Mouse (Mus musculus) heart, postnatal 10 days (tissue): Measurements from ENCODE around the gene Fbxo21. TPM values are rescaled to one million over a fixed set of nuclear protein-coding genes. Genes with fewer than 3 reads are reported as not detected.
A peak's percentile ranks its signal among the peaks of the same experiment; 100 is the strongest.

Source experiments
- DNase-seq, 2 experiments: peaks; one replicate each; pipeline ENCODE4 v3.0.0; 2021
- intact Hi-C: fragments of 180-260 bp; cut with DNase I; formaldehyde crosslinking; loops from one replicate; pipeline ENCODE4 v1.15.1; 2025
- total RNA-seq, 2 experiments: library from RNA; stranded (reverse); gene quantifications; 2 replicates each; pipeline ENCODE4 v1.2.3; 2021

The Fbxo21 gene
- total RNA-seq = 10 to 100 TPM; 47.4 to 55.5 TPM

DNA sequence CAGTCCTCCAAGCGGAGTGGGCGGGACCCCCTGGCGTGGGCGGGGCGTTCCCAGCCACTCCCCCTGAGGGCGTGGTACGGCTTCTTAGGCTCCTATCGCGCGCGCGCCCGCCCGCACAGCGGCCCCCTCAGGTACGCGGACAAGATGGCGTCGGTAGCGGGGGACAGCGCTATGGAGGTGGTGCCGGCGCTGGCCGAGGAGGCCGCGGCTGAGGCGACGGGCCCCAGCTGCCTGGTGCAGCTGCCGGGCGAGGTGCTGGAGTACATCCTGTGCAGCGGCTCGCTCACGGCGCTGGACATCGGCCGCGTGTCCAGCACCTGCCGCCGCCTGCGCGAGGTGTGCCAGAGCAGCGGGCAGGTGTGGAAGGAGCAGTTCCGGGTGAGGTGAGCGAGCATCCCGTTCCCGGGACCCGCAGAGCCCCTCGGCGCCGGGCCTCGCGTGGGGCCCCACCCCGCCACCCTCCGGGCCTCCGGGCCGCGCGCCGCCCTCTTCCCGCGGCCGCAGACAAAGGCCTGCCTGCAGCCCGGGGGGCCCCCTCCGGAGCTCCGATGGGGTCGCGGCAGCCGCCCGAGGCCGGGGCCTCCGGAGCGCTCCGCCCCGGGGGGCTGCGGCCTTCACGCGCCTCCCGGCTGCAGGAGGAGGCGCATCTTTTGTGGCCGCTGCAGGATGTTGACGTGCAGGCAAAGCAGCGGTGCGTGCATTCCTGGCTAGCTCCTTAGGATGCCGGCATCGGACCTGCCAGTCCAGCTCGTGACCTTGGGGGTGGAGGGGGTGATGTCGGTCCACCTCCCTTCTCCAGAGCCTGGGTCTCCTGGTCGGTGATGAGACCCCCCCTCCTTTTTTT lies at the start of gene Fbxo21:
Fbxo21 (plus strand) TSS at position 74 of the 844 bp plus-strand sequence.
- DNase-seq = peak; percentile 97 to 98
- intact Hi-C loops = no loop called here

DNA sequence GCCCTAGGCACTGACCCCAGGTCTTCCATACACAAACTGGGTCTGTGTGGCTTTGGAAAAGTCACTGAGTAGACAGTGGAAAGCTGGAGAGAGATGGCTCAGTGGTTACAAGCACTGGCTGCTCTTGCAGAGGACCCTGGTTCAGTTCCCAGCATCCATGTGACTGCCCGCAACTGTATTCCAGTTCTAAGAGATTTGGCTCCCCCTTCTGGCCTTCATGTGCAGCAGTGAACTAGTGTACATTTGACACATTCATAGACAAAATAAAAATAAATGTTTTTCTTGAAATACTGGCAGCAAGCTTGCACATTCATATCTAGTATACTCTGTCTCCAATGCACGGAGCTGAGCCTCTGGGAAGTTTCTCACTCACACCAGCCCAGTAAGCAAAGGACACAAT lies 48.0 kb upstream of the Fbxo21 start:
- no peak for DNase-seq
- intact Hi-C loops = no loop called here

DNA sequence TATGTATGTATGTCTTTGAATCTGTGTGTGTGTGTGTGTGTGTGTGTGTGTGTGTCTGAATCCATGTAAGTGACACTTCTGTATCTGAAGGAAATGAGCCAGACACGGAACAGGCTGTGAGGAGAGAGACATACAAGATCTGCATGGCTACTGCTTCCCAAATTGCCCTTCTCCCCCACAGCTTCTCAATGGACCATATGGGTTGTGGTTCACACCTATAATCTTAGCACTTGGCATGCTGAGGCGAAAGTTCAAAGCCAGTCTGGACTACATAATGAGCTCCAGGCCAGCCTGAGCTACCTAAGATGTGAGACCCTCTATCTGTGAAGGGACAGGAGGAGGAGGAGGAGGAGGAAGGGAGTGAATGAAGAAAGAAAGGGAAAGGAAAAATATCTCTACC lies 44.3 kb upstream of the Fbxo21 start:
- no peak for DNase-seq
- intact Hi-C loops = loop anchor here (2.0 kb wide), 1 partner anchor 415 kb away; no protein-coding TSS in a partner anchor

DNA sequence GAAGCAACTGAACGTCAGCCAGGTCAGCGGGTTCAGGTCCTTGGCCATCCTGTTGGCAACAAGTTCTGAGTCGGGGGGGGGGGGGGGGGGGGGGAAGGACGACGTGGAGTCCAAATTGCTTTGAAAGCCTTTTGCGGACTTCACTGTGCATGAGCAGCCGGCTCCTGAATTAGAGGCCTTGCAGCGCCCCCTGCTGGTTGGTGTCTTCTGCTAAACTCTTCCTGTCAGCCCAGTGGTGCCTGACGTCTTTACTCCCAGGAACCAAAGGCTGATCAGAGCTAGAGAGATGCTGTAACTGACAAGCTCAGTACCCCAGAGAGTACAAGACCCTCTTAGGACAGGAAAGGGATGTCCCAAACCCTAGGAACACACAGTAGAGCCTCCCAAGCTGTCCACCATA lies 43.7 kb upstream of the Fbxo21 start:
- DNase-seq = peak; percentile 77 to 93
- intact Hi-C loops = loop anchor here (1.0 to 2.0 kb wide), 2 partner anchors 319 to 416 kb away; no protein-coding TSS in a partner anchor

DNA sequence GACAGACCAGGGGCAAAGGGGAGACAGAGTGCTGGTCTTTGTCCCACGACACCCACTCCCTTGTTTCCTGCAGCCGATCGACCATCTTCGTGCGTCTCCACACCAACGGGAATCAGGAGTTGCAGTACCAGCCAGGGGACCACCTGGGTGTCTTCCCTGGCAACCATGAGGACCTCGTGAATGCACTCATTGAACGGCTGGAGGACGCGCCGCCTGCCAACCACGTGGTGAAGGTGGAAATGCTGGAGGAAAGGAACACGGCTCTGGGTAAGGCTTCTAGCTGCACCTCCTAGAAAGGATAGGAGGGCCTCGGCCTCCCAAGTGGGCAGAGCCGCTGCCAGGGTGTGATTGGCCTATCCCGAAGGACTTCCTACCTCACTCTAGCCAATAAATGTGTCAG lies 40.2 kb upstream of the Fbxo21 start:
- intact Hi-C loops = no loop called here
- DNase-seq = no peak

DNA sequence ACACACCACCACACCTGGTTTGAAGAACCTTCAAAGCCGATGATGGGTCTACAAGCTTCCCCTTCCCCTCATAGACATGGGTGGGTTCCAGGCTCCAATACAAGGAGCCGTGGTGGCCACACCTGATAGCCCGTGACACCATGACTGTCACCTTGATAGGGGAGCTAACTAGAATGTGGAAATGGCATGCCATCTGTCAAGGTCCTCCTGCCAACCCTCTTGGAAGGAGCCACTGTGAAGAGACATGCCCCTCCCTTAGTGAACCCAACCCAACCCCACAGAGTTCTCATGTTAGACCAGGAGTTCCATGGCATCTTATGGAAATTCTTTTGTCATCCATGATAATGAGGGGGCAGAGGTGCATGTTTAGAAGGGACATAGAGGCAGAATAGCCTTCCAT lies 39.3 kb upstream of the Fbxo21 start:
- intact Hi-C loops = no loop called here
- DNase-seq = no peak

DNA sequence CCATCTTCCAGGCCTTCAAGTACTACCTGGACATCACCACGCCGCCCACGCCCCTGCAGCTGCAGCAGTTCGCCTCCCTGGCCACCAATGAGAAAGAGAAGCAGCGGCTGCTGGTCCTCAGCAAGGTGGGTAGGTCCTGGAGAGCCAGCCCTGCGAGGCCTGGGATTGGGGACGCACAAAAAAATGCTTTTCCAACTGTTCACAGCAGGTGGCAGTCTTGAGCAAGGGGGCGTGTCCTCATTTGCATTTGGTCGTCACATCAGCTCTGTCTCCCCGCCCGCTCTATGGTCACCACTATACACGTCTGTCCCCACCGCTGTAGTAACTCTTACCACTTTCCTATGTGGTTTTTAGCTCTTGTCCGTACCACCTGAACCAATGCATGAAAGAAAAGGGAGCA lies 38.3 kb upstream of the Fbxo21 start:
- peak; percentile 69 to 81 for DNase-seq
- intact Hi-C loops = loop anchor here (2.0 kb wide), 1 partner anchor 65 kb away; no protein-coding TSS in a partner anchor

DNA sequence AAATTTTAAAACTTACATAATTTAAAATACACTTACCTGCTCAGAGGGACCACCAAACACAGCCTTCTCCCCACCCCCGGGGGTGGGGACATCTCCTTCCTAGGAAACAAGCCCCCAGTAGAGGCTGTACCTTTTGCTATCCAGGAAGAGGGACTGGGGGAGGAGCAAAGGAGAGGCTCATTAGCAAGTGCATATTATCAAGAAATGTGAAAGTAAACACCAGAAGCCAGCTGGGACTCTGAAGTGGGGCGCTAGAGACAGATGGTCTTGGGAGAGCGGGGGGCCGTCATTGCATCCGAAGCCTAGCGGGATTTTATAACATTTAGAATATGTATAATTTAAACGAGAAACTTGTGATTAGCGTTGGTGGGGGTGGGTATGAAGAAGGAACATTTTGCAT lies 37.1 kb upstream of the Fbxo21 start:
- intact Hi-C loops = loop anchor here (2.0 kb wide), 1 partner anchor 63 kb away; no protein-coding TSS in a partner anchor

DNA sequence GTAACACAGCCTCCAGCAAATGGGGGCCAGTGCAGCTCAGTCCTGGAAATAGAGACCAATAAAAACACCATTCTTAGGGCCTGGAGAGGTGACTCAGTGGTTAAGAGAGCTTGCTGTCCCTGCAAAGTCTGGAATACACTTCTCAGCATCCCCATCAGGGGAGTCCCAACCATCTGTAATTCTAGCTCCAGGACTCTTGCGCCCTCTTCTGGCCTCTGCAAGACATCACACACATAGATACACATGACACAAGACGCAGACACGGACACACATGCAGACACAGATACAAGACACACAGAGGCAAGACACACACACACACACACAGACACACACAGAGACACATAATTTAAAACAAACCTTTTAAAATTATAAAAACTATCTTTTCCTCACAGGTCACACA lies 35.0 kb upstream of the Fbxo21 start:
- DNase-seq = no peak
- intact Hi-C loops = no loop called here

More for the DNA sequence above, 37.1 kb upstream of the Fbxo21 start:
- DNase-seq = no peak

DNA sequence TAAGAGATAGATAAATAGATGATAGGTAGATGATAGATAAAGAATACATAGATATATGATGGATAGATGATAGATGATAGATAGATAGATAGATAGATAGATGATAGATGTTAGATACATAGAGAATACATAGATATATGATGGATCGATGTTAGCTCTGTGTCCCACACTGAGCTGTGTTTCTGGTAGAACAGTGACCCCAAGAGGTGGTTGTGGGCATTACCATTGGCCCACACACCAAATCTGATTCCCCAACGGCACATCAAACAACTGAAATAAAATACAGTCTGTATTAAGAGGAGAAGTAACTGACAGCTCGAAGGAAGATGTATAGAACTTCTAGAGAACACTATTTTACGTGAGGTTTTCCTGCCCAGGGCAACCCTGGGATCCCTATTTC lies 29.9 kb upstream of the Fbxo21 start:
- intact Hi-C loops = loop anchor here (2.0 to 5.0 kb wide), 2 partner anchors 334 to 440 kb away; no protein-coding TSS in a partner anchor
- DNase-seq = peak; percentile 25 to 57

DNA sequence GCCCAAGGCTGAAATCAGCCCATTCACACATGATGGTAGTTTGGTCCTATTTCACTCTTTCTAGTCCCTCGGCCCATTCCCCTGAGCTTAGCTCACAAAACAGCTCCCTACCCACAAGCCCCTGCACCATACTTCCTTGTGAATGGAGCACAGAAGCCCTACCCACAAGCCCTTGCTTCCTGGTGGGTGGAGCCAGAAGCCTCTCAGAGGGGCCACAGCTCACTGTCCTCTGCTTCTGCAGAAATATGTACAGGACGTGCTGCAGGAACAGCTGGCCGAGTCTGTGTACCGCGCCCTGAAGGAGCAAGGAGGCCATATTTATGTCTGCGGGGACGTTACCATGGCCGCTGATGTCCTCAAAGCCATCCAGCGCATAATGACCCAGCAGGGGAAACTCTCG lies 27.1 kb upstream of the Fbxo21 start:
- DNase-seq = no peak
- intact Hi-C loops = loop anchor here (5.0 kb wide), 1 partner anchor 337 kb away; no protein-coding TSS in a partner anchor

DNA sequence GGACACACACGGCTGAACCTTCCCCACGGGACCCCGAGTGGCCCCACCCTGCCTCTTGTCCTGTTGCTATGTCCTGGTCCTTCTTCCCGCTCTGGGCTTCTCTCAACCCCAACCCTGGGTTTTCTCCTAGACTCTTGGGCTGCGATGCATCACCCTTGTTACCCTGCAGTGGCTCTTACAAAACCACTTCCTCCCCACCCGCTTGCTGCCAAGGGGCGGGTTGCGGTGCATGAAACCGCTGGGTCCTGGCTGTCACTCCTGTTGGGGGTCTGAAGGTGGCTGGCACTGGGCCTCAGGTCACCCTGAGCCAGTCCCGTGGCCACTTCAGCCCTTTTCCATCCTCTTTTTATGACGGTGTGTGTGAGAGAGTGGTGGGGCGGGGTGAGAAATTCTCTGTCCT lies 22.6 kb upstream of the Fbxo21 start:
- DNase-seq = no peak
- intact Hi-C loops = no loop called here

DNA sequence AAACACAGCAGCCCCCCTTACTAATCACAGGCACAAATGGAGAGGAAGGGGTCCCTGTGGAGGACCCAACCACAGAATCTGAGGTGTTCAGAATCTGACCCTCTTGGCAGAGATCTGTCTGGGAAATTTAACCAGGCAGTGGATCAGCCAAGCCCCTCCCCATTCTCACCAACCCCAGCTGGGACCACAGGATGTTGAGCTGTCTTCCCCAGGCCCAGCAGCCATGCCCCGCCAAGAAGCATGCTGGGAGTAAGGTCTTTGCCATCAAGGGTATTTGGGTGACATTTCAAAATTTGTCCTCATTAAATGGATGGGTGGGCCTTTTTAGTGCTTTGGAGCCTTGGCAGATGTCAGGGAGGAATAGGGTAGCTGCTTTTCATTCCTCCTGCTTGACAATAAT lies 22.1 kb upstream of the Fbxo21 start:
- no peak for DNase-seq
- intact Hi-C loops = no loop called here

DNA sequence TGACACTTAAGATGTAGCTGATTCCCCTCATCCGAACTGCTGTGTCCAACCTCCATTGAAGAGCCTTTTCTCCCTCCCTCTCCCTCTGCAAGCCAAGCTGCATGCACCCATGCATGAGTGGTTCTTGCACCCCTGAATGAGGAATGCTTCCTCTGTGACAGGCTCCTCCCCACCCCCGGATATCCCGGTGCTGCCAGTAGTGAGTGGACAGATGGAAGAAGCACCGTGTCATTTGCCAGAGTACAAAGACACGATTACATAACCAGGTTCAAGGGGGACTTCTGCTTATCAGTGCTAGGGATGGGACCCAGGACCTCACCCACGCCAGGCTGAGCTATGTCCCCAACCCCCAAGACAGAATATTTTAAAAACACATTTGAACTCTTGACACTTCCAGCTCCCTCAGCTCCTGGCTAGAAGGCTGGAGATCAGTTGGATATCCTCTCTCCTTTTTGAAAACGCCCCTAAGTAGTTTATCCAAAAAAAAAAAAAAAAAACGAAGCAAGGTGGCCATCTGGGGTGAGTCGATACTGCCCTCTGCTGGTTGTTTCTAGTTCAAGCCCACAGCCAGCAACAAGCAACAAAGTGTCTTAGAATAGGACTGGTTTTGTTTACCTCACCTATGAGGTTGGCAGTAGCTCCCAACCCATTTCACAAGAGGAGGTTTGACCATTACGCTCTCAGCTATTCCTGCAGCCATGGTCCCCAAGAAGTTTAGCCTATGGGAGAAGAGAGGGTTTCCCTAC lies 20.7 kb upstream of the Fbxo21 start:
- intact Hi-C loops = loop anchor here (5.0 kb wide), 1 partner anchor 46 kb away; no protein-coding TSS in a partner anchor

DNA sequence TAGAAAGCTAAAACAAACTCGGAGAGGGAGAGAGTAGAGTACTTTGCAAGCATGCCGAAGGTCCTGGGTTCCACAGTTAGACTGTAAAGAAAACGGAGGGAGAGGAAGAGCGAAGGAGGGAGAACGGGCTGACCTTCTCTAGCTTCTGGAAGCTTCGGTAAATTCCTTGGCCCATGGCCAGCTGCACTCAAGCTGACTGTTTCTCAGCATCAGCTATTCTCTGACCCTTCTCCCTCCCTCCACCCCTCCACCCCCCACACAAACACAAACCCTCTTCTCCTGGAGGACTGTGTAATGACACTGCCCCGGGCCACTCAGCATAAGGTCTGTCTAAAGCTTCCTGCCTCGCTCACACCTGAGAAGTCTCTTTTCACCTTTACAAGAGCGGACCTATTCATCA lies 11.8 kb upstream of the Fbxo21 start:
- DNase-seq = no peak
- intact Hi-C loops = no loop called here

More for the DNA sequence above, 20.7 kb upstream of the Fbxo21 start:
- peak; percentile 11 to 37 for DNase-seq

DNA sequence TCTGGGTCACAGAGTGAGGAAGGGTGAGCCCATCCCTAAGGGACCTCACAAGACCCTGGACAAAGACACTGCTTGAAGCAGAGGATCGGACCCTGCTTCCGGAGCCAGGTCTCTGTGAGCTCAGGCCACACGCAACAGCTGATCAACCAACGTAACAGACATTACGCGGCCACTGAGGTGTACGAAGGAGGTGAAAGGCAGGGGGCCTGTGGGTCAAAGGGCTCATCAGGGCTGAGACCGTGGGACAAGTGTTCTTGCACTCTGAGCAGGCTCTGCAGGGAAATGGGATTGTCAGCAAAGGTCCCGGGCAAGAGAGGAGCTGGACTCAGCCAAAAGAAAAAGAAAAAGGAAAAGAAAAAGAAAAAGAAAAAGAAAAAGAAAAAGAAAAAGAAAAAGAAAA lies 9.6 kb upstream of the Fbxo21 start:
- intact Hi-C loops = no loop called here
- no peak for DNase-seq

DNA sequence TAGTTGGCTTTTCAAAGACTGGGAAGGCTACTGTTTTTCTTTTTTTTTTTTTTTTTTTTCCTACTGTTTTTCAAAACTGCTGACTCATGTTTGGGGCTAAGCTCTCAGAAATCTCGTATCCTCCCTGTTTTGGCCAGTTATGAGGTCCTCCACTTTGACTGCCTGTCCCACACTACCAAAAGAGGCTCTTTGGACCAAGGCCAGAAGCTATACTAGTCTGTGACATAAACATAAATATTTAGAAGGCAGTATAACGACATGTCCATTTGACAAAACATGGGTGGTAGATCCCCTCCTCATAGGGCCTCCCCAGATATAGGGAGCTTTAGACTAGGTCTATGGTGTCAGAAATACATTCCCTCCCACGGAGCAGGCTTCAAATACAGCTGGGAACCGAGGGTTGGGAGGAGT lies 8.9 kb upstream of the Fbxo21 start:
- intact Hi-C loops = no loop called here
- no peak for DNase-seq

DNA sequence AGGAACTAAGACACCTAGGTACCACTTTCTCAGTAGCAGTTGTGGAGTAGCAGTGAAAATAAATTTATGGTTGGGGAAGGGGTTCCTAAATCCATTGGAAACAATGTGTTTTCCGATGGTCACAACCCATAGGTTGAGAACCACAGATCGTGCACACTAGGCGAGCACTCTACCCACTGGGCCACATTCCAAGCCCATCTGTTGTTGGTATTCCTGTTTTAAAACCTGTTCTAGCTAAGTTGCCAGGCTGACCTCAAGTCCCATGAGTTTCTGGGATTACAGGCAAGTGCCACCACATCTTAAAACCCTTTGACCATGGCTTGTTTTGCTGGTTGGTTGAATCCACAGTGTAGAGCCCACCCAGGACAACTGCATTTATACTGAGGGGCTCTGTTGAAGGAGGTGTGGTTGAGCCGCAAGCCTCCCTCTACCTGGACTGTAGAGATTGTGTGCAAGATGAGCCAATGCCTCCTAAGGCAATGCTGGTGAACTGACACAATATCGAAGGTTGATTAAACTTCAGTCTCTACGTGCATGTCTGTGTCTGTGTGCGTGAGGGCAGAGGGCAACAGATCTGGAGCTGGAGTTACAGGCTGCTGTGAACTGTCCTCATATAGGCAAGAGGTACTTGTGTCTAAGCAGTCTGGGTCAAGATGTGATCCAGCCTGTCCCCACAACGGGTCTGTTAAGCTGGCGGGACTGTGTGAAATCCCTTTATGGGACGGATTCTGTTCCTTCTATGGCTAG lies 6.7 kb upstream of the Fbxo21 start:
- intact Hi-C loops = no loop called here

DNA sequence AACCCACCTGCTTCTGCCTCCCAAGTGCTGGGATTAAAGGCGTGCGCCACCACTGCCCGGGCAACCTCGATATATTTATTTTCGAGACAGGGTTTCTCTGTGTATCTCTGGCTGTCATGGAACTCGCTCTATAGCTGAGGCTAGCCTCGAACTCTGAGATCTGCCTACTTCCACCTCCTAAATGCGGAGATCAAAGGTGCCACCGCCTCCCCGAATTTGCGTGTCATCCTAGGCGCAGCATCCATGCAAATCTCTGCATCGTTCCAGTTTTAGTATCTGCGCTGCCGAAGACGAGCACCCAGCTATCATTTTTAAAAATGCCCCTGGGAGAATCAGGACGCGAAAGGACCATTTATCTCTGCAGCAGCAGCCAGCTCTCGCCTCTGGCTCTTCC lies 270 bp upstream of the Fbxo21 start:
- intact Hi-C loops = no loop called here

More for the DNA sequence above, 6.7 kb upstream of the Fbxo21 start:
- no peak for DNase-seq

DNA sequence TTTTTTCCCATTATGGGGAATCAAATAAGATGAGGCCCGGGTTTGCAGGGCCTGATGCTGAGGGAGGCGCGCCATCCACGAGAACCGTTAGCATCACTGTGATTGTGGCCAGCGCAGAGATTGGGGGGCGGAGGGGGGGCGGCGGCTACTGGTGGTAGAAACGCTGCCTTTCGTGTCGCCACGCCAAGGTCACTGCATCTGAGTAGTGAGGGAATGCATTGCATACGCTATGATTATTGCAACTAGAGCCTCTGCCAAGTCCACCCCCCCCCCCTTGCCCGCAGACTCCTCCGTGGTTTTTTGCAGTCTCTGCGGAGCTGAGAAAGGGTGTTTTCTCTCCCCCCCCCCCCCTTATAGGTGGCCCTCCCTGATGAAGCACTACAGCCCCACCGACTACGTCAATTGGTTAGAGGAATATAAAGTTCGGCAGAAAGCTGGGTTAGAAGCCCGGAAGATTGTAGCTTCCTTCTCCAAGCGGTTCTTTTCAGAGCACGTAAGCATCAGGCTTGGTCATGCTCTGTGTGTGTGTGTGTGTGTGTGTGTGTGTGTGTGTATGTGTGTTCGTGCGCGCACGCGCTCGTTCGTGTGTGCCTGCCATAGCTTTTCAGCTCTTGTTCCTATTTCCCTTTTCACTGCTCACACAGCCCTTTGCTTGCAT lies 1.1 kb downstream of the Fbxo21 start:
- peak in 1 of 2 experiments; percentile 45 for DNase-seq
- intact Hi-C loops = no loop called here

More for the DNA sequence above, 270 bp upstream of the Fbxo21 start:
- no peak for DNase-seq
